Mouse (Mus musculus): ENCODE data around the gene Ntn4.

- TF ChIP-seq CTCF (IDR thresholded peaks at IDR 0.05; ENCODE audit: low read depth) (no peak), EP300 (optimal IDR thresholded peaks at IDR 0.05) (no peak)
Measured at GRCm38 (mm10) chr10:93741446-93742096, 101.1 kb downstream of the Ntn4 start.

All from stomach, postnatal 0 days (tissue).